ENCODE assay signal across 9 mouse cellular contexts in genomic region chr9:14001517-14001916, GRCm38 (mm10).
DNase-seq lines count a peak whose midpoint lies in the region; ATAC-seq and TF ChIP-seq lines count a peak whose summit lies in the region.
"Had no signal": no experiment of that assay in that cellular context is flagged by ENCODE, and none has a peak within 500 bp of the region (broad histone marks: within the 10 kb centered on the region; RNA-seq: fewer than 3 reads in every experiment).

No protein-coding gene starts in this region.

- H3K9ac ChIP-seq in kidney, embryonic 16.5 days (replicated peaks; ENCODE audit: low read length), result no peak overlapping the region

- no peaks in the 10 kb centered on the region; the same call in 1 of the 2 replicates for H3K9me3 ChIP-seq in kidney, embryonic 16.5 days (ENCODE audit: low read length)

- ATAC-seq in CD4-positive, CD25-positive, alpha-beta regulatory T cell, adult 4 months, result no peak
- no peak for ATAC-seq in kidney, embryonic 16.5 days (ENCODE audit: low FRiP score, low TSS enrichment)

- H3K36me3 ChIP-seq in kidney, embryonic 16.5 days (ENCODE audit: insufficient read depth, low read length), result no peaks in the 10 kb centered on the region

- H3K4me3 ChIP-seq in kidney, embryonic 16.5 days (ENCODE audit: low read length), result no peak overlapping the region
- H3K4me3 ChIP-seq in embryonic fibroblast, embryonic 13.5 days (ENCODE audit: insufficient read depth, low read length), result no peak overlapping the region
- H3K4me3 ChIP-seq: erythroblast, embryonic 14.5 days had no signal

- TF ChIP-seq CTCF in embryonic fibroblast, embryonic 13.5 days (IDR thresholded peaks at IDR 0.05; ENCODE audit: borderline replicate concordance, insufficient read depth, low read length), result no peak

- DNase-seq in CD4-positive, CD25-positive, alpha-beta regulatory T cell, adult 2 months (ENCODE audit: low read depth, low spot score), result peak; percentile 31
- DNase-seq in kidney, adult 18-20 months, result peak; percentile 16
- DNase-seq in ES-CJ7 (ENCODE audit: low read depth, low spot score), result peak; percentile 73
- DNase-seq in thymus, postnatal 25 days, result peak; percentile 30
- no peak for DNase-seq in spleen, postnatal 36 days (ENCODE audit: low spot score in 2 of 2)

- H3K4me2 ChIP-seq in kidney, embryonic 16.5 days (replicated peaks; ENCODE audit: low read depth, low read length), result no peak overlapping the region

- WGBS in kidney, embryonic 16.5 days, result 84% methylated on average over 7 of the region's 7 CpGs

- H3K27ac ChIP-seq in kidney, embryonic 16.5 days (ENCODE audit: low read length), result no peak overlapping the region
- H3K27ac ChIP-seq in embryonic fibroblast, embryonic 13.5 days (ENCODE audit: insufficient read depth, low read length), result 0 out of 2 replicates have a peak overlapping the region, but pooled peaks have one; percentile 19

- H3K4me1 ChIP-seq in kidney, embryonic 16.5 days (ENCODE audit: insufficient read depth, low read length), result no peaks in the 10 kb centered on the region; the same call in 1 of the 2 replicates
- no peaks in the 10 kb centered on the region for H3K4me1 ChIP-seq in embryonic fibroblast, embryonic 13.5 days (ENCODE audit: control insufficient read depth, insufficient read depth, low read length)

- no peak for TF ChIP-seq POLR2A in embryonic fibroblast, embryonic 13.5 days (IDR thresholded peaks at IDR 0.05; ENCODE audit: low read depth, low read length)

- H3K27me3 ChIP-seq in kidney, embryonic 16.5 days (ENCODE audit: insufficient read depth, low read length), result no peaks in the 10 kb centered on the region

Comparison
In these comparisons a context has a peak if more than half of its experiments do, and no peak if none do; other contexts are left out.
1. DNase-seq: peak in CD4-positive, CD25-positive, alpha-beta regulatory T cell, adult 2 months (single experiment), kidney, adult 18-20 months (single experiment), ES-CJ7 (single experiment) and thymus, postnatal 25 days (single experiment); none in spleen, postnatal 36 days (0 of 2).